Mouse (Mus musculus): ENCODE data around the gene Sumf1. TPM values are rescaled to one million over a fixed set of nuclear protein-coding genes. Genes with fewer than 3 reads are reported as not detected.

The Sumf1 gene
- total RNA-seq, 2 experiments from 2014 or later: 13.7 to 14.6 TPM

DNA sequence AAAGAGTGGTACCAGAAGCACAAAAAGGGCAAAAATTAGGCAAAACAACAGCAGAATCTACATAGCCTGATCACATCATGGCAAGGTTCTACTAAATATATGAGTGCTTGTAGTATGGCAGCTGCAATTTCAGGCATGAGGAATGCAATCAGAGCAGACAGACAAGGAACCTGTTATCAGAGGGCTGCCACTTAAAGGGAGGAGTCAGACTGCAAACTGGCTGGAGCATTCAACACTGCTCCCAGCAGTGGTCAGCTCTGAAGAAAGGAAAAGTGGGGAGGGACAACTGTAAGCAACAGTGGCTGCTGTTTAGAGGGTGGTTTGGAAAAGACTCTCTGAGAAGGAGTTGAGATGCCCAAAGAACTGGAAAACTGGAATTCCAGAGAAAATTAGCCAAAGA is 73.7 kb downstream of the Sumf1 start:
- intact Hi-C loops (cut with DNase I): no loop called here
- DNase-seq (ENCODE audit: extremely low spot score in 1 of 2, low spot score in 2 of 2): no peak

DNA sequence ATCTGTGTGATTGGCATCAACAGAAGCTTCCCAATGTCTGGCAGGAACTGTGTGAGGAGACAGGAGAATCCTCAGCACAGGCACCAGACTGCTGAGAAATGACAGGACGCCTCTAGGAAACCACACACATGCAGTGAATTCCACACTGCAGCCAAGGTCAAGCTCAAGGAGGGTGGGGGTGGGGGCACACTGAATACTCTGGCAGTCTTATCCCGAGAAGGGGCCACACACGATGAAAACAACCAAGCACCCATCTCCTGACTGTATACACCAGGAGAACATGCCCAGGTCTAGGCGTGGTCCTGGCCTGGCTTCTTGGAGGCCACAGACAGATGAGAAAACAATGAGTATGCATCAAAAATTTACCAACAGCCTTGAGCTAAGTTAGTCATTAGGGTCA is 75.0 kb downstream of the Sumf1 start:
- intact Hi-C loops (cut with DNase I): no loop called here
- DNase-seq (ENCODE audit: extremely low spot score in 1 of 2, low spot score in 2 of 2): no peak

DNA sequence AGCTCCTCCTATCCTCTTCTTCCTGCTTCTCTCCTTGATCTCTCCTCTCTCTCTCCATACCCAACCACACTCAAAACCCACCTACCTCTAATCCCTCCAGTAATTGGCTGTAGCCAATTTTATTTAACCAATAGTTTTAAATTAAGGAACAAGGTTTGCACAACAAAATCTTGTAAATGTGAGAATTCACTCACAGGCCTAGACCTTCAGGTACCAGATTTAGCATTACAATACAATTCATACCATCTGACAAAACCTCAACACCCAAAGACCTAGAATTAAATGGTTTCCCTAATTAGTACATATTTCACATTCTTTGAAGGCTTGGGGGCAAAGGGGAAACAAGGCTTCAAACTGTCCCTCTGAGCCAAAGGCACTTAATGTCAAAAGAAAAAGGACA is 78.0 kb downstream of the Sumf1 start:
- intact Hi-C loops (cut with DNase I): no loop called here
- no peak for DNase-seq (ENCODE audit: extremely low spot score in 1 of 2, low spot score in 2 of 2)

DNA sequence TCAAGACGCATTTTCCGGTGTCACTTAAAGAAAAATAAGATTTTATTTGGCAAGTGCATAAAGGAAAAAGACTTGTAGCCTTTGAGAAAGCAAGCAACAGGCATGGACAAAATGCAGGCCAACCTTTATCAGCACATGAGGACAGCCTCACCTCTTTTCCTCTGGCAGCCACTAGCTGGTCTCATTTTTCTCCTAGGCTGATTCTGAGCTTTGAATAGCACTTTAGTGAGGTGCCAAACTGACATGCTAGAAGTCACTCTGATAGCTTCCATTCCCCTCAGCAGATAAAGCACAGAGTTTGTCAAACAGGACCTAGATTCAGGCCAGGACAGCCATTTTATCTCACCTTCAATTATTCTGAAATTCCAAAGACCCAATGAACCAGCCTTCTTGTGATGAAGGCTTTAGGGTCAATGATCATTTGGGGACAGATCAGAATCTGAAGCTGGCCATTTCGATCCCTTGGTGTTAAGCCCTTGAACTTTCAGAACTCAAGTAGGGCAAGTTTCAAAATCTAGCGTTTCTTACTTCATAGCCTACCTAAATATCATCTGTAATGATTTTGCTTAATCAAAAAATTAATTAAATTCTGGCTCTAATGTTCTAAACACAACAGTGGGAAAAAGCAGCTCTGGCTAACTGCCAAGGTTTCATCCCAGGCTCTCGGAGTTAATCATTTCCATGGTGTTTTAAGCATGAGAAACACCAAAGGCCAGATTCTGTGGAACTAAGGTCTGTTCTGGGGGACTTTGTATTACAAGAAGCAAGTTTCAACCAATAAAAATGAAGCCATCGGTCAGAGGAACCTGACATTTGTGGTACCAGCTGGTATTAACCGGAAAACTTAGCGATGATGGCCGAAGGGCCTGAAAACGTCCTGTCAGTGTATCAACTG is 83.2 kb downstream of the Sumf1 start:
- intact Hi-C loops (cut with DNase I): no loop called here
- DNase-seq (ENCODE audit: extremely low spot score in 1 of 2, low spot score in 2 of 2): no peak

DNA sequence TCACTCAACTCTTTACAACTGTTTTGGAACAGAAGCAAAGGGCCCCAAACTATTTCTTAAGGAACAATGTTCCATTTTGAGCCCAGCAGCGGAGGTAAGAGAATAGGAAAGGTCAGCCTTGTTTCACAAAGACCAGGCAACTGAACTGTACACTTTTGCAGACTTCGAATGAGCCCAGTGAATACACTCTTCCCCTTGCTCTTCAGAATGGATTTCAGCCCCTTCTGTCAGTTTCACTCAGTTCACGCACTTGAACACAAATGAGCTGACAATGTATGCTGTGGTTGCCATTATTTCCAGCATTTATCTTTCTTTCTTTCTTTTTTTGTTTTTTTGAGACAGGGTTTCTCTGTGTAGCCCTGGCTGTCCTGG is 86.5 kb downstream of the Sumf1 start:
- no peak for DNase-seq (ENCODE audit: extremely low spot score in 1 of 2, low spot score in 2 of 2)
- intact Hi-C loops (cut with DNase I): loop anchor here (2.0 to 10.0 kb wide), 3 partner anchors 116 to 310 kb away; partner anchors contain the start of gene Itpr1

DNA sequence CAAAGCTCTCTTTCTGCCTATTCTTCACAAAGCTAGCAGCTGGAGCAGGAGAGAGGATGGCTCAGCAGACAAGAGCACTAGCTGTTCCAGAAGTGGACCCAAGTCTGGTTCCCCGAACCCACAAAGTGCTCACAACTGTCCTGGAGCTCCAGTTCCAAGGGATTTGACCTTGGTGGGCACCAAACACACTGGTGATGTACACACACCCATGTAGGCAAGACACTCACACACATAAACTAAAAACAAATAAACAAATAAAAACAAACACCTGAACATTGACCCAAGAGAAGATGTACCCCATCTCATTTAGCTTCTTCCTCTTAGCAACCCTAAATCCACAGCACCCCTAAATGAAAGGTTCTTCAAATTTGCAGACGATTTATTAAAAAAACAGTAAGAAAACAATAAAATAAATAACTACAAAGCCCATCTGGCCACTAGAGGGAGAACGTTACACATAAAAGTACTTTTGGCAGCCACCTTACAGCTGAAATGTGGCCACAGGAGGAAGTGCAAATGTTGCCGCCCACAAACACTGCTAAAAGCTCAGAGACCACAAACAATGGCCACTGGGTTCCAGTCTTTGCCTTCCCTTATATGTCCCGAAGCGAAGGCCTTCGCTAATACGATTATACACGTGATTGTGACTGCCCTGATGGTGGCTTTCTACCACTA is 87.1 kb downstream of the Sumf1 start:
- peak; percentile 58 to 71 for DNase-seq (ENCODE audit: extremely low spot score in 1 of 2, low spot score in 2 of 2)
- intact Hi-C loops (cut with DNase I): loop anchor here (2.0 to 10.0 kb wide), 3 partner anchors 116 to 310 kb away; partner anchors contain the start of gene Itpr1

DNA sequence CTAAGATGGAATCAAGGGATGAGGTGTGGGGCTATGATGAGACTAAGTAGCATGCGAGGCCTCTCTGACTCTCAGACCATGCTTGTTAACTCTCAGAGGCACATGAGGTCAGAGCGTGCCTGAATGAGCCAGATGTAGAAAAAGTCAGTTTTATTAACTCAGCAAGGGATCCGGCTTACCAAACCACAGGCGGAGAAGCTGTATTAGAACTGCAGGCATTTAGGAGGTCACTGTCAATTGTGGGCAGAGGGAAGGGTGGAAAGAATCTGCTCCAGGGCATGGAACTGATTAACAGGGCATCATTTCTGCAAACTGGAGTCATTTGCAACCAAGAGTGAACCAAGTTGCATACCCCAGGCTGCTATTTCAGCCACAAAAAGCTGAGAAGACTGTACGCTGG is 89.9 kb downstream of the Sumf1 start:
- intact Hi-C loops (cut with DNase I): loop anchor here (5.0 to 10.0 kb wide), 2 partner anchors 119 to 247 kb away; partner anchors contain the start of gene Itpr1
- no peak for DNase-seq (ENCODE audit: extremely low spot score in 1 of 2, low spot score in 2 of 2)

DNA sequence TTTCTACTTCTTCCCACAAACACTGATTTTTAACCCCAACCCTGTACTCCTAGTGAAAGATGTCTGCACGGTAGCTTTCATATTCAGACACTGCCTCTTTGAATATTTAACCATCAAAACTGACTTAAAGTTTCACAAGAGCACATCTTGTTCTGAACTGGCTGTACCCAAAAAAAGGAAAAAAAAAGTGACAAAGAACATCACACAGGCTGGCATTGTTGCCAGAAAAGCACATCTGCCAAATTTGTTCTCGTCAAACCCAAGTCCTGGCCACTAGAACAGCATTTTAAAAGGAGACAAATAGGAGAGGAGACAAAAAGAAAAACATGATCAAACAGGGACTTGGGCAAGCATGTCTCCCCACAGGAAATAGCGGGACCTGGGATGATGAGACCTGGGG is 91.9 kb downstream of the Sumf1 start:
- intact Hi-C loops (cut with DNase I): loop anchor here (10.0 kb wide), 1 partner anchor 121 kb away; the partner anchor contains the start of gene Itpr1
- no peak for DNase-seq (ENCODE audit: extremely low spot score in 1 of 2, low spot score in 2 of 2)

DNA sequence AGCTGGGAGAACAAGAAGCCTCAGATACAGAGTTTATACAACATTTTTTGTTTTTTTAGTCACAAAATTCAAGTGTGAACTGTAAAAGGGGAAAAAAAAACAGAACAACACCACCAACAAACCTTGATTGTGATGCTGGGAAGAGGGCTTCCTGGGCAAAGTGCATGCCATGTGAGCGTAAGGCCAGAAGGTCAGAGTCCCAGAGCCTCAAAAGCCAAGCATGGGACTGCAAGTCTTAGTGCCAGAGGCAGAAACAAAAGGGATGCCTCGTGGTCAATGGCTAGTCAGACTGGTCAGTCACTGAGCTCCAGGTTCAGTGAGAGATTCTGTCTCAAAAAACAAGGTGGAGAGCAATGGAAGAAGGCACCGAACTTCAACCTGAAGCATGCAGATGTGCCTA is 92.7 kb downstream of the Sumf1 start:
- DNase-seq (ENCODE audit: extremely low spot score in 1 of 2, low spot score in 2 of 2): no peak
- intact Hi-C loops (cut with DNase I): loop anchor here (10.0 kb wide), 1 partner anchor 122 kb away; the partner anchor contains the start of gene Itpr1

DNA sequence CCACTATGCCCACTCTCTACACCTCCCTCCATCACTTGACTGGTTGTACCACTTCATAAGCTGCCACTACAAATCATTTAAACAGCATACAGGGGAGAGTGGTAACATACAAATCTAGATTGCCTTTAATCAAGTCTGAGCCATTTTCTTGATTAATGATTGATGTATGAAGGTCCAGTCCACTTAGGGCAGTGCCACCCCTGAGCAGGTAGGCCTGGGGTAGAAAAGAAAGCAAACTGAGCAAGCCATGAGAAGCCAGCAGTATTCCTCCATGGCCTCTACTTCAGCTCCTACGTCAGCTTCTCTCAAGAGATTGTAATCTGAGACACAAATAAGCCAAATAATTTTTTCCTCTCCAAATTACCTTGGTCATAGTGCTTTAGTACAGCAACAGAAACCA is 94.1 kb downstream of the Sumf1 start:
- intact Hi-C loops (cut with DNase I): loop anchor here (10.0 kb wide), 1 partner anchor 124 kb away; the partner anchor contains the start of gene Itpr1
- DNase-seq (ENCODE audit: extremely low spot score in 1 of 2, low spot score in 2 of 2): no peak

DNA sequence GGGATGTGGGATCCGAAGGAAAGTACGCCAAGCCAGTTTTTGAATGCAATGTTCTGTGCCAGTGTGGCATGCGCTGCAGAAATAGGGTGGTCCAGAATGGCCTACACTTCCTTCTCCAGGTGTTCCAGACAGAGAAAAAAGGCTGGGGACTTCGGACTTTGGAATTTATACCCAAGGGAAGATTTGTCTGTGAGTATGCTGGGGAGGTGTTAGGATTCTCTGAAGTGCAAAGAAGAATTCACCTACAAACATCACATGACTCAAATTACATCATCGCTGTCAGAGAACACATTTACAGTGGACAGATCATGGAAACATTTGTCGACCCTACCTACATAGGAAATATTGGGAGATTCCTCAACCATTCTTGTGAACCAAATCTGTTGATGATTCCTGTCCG is 109.5 kb downstream of the Sumf1 start:
- intact Hi-C loops (cut with DNase I): no loop called here
- DNase-seq (ENCODE audit: extremely low spot score in 1 of 2, low spot score in 2 of 2): no peak

DNA sequence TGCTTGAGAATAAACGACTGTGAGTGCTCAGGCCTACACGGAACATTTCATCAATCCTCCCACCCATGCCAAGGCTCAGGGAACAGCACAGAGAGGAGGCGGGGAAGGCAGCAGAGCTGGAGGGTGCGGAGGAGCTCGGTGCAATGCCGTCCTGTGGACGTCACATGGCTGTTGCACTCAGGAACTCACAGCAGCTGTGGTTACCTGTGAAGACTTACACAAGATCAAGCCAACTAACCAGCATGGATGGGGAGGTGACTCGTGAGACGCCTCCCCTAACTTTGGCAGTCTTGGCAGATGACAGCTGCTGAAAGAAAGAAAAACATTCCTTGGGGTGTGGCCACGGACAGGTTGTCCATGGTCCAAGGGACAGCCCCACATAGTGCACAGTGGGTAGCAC is 110.8 kb downstream of the Sumf1 start:
- no peak for DNase-seq (ENCODE audit: extremely low spot score in 1 of 2, low spot score in 2 of 2)
- intact Hi-C loops (cut with DNase I): no loop called here

DNA sequence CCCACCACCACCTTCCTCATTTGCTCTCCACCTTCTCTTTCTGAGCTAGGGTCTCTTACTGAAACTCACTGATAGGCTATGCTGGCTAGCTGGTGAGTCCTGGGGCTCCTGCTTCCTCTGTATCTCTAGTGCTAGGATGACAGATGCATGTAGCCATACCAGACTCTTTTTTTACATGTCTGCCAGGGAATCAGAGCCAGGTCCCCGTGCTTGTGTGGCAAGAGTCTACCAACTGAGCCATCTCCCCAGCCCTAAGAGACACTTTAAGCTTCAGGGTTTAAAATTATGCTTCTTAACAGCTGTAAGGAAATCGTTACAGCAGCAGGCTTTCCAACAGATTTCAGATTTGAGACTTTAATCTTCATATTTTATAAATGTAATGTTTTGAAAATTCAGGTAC is 111.5 kb downstream of the Sumf1 start:
- DNase-seq (ENCODE audit: extremely low spot score in 1 of 2, low spot score in 2 of 2): no peak
- intact Hi-C loops (cut with DNase I): no loop called here

DNA sequence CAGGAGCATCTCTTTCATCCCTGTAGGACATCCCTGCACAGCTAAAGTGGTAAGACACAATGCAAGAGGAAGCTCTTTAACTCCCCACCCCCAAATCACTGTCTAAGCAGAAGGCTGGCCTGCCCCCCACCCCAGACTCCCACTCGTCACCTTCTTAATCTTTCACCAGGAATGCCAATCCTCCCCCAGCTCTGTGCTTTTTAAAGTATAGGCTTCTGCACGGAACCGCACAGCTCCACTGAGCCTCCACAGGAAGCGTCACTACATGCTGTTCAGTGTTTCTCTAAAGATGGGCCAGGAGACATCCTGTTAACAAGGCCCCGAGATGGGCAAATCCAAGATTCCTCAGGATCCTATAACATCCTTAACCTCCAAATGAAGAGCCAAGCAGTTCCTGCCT is 112.3 kb downstream of the Sumf1 start:
- DNase-seq (ENCODE audit: extremely low spot score in 1 of 2, low spot score in 2 of 2): no peak
- intact Hi-C loops (cut with DNase I): no loop called here

DNA sequence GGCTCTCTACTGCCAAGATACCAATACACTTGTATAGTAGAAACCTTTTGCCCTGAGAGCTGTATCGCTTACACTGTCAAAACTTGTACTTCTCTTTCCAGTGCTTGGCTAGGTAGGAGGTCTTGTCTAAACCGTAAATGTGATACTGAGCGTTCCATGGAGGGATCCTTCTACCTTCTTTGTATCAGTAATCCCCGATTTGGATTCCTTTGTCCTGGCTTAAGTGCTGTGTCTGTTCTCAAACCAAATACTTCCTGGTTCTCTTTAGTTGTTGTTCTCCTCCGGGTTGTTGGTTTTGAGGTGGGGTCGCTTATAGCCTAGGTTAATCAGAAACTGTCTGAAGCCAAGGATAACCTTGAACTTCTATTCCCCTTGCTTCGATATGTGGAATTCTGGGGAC is 114.4 kb downstream of the Sumf1 start:
- intact Hi-C loops (cut with DNase I): no loop called here
- DNase-seq (ENCODE audit: extremely low spot score in 1 of 2, low spot score in 2 of 2): no peak

DNA sequence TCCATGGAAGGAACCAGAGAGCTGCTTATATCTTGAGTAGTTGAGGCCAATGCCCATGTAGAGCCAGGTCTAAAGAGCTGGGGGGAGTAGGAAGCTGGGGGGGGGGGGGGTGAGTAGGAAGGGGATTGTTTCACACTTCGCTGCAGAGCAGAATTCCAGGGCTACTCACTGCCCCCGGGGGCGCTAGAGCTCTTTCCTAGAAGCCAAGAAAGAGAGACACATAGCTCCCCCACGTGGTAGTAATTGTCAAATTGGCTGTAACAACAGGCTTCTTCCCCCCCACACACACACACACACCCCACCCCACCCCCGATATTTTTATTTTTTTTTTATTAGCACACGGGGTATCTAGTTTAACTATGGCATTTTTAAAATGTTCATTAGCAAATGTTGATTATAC is 119.8 kb downstream of the Sumf1 start:
- peak; percentile 82 to 92 for DNase-seq (ENCODE audit: extremely low spot score in 1 of 2, low spot score in 2 of 2)
- intact Hi-C loops (cut with DNase I): no loop called here

DNA sequence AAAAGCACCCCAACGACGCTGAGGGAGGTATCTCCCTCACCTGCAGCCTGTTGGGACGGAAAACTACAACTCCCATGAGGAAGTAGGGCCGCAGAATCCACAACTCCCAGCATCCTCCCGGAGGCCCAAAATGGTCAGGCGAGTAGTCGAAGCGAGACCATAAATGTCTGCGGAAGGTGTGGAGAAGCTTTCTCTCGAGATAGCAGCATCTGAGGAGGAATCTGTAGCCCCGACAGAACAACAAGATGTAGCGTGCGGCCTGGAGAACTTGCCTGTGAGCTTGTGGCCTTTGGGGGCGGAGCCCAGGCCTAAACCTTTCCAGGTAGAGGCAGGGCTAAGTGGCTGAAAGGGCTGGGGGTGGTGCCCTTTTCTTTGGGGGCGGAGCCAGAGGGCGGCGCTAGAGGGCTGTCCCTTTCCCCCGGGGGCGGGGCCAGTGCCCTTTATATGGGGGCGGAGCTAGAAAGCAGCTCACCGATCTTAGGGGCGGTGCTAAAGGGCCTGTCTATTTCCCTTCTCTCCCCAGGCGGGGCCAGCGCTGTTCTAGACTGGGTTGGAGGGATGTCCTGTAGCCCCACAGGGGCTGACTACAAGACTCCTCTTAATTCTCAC is 120.4 kb downstream of the Sumf1 start, which contains the start of gene Setmar:
Setmar (plus strand) TSS at position 128 of the 609 bp plus-strand sequence.
- intact Hi-C loops (cut with DNase I): no loop called here
- DNase-seq (ENCODE audit: extremely low spot score in 1 of 2, low spot score in 2 of 2): peak; percentile 91 to 97

DNA sequence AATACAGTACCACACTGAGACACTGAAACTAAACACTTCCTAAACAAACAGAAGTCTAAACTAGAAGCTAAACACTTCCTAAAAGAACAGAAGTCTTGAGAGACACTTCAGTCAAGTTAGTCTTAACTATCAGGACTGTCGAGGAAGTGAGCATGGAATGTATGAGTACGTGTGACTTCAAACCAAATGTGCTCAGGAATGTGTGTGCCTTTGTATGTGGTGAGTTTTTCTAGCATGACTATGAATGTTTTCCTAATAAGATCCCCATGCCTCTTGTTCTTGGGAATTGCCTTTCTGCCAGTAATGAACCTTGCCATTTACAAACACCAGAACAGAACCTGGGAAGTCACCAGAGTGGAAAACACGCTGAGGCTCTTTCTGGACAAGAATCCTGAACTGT is 124.3 kb downstream of the Sumf1 start:
- intact Hi-C loops (cut with DNase I): no loop called here
- no peak for DNase-seq (ENCODE audit: extremely low spot score in 1 of 2, low spot score in 2 of 2)

DNA sequence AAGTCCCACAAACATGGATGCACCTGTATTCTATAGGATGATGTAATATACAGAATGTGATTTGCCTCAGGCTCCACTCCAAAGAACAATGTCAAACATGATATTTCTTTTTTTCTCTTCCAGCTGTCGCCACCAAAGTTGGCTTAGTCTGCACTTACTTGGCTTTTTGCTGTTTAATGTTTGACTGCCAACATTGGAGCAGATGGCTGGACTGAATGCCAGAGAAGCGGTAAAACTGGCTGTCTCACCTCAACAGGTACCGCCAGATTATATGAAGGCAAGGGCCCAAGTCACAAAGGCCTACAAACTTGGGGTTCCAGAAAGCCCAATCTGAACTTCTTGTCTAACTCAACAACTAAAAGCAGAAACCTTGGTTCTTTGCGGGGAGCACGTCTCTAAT is 127.3 kb downstream of the Sumf1 start:
- intact Hi-C loops (cut with DNase I): loop anchor here (10.0 kb wide), 2 partner anchors 343 to 523 kb away; no protein-coding TSS in a partner anchor
- no peak for DNase-seq (ENCODE audit: extremely low spot score in 1 of 2, low spot score in 2 of 2)
